Mouse (Mus musculus): ENCODE results near the gene Snx1.

Snx1 gene

DNA sequence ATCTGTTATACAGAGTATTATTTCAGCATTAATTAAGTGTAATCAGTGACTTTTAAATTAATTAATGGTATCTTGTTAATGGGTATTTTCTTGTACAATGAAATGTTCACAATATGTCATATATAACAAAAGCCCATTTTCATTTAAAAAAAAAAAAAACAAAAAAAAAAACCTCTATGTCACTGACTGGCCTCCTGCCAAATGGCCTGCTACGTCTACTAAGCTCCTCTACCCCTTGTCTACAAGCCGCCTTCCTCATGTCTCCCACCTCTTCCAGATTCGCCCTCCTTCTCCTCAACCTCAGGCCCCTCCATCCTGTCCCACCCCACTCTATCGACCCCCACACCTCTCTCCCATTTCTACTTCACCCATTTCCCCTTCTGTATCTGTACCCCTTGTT is 74.9 kb downstream of the Snx1 start:
- in situ Hi-C loops (cut with MseI, MboI): no loop called here

DNA sequence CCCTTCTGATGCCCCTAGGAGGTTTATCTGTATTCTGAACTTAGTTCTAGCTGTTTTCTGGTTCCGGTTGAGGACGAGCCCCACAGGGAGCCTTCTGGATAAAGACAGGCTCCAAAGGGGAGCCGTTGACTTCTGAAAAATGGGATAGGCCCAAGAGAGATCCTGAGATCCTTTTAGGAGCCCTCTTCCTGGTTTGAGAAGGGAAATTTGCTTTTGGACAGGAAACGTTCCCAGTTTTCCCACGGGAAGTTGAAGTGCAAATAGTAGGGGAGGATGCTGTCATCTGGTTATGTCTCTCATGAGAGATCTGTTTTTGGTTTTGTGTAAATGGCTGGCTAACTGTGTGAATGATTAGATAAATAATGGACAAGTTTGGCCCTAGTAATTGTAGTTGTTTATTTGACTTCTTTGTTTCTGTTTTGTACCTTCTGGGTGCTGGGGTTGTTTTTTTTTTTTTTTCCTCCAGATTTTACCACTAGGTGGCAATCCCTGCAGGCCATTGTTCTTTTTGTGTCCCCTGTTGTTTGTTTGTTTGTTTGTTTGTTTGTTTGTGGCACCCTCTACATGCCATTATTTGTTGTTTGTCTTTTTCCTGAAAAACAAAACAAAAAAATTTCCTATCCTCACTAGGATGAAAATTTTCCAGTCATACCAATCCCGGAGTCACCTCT is 76.3 kb downstream of the Snx1 start:
- in situ Hi-C loops (cut with MseI, MboI): no loop called here

DNA sequence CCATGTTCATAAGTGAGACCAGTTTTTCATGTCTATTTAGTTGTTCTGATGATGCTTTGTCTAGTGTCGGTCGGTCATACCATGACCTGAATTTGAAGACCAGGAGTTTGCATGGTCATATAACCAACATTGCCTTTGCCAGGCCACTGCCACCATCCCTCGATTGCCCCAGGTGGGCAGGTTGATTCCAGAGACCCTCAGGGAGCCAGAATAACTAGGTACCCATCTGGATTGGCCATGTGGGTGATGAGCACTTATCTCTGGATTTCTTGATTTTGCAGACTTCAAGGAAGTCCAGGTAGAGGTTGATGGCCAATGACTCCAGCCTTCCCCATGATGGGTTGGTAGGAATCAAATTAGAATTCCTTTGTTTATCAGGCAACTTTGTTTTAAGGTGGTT is 83.1 kb downstream of the Snx1 start:
- in situ Hi-C loops (cut with MseI, MboI): no loop called here

DNA sequence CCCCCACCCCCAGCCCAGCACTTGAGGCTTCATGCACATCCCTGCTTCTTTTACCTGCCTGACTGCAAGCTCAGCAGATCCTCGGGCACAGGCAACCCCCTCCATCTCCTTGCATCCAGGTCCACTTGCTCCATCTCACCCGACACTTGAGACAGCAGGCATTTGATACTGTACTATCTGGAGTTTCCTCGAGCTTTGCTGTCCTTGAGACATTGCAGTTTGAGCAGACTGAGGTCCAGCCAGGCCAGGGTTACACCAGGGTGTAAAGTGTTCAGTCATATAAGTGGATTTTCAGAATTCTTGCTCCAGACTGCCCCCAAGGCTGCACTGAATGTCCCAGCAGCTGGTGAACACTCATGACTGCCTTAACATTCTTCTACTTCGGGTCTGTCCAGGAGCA is 84.1 kb downstream of the Snx1 start:
- in situ Hi-C loops (cut with MseI, MboI): no loop called here

DNA sequence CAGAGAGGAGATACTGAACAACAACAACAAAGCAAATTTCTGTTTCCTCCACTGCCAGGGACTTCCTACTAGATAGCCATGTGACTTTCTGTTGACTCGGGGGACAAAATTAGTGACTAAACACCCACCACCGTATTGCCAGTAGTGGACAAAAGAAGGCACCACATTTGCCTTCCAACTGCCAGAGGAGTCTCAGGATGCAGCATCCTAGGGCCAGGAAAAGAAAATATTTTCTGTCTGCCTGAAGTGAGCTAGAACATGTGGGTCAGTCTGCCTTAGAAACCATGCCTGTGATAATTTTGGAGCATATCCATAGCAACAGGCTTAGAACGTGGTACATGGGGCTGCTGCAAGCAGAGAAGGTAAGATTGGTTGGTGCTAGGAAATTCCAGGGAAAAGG is 85.6 kb downstream of the Snx1 start:
- in situ Hi-C loops (cut with MseI, MboI): no loop called here

DNA sequence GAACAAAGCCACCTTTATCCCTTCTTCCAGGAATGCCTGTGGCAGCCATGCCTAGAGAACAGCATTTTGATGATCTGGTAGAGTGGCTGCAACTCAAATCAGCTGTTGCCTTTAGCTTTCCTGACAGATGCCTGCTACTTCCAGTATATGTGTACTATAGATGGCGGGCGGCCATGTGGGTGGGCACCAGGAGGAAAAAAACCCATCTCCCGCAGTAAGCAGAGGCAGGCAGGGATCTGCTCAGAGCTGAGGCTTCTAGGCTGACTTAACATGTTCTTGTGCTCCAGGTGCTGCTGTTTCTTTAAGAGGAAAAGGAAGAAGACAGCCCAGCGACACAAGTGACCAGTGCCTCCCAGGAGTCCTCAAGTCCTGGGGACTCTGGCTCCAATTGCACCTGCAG is 87.1 kb downstream of the Snx1 start:
- in situ Hi-C loops (cut with MseI, MboI): no loop called here

DNA sequence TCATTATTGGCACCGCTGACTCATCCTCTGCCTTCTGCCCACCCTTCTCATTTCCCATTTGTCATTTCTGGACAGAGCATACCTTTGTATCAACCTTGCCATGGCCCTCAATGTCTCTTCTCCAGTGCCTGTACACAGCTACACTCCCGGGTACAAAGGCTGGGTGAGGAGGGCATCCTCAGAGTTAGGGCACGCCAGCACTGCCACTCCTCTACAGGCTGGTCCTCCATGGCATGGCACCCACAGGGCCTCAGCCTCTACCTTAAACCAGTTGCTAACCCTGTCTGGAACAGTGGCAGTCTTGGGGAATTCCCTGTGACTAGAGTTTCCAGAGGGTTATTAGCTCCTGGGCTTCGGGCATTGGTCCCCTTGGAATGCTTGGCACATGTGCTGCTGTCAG is 87.8 kb downstream of the Snx1 start:
- in situ Hi-C loops (cut with MseI, MboI): no loop called here
